Mouse (Mus musculus) brain, adult 2 months (tissue): ENCODE data around the gene Myo5a.
A peak's percentile ranks its signal among the peaks of the same experiment; 100 is the strongest.

Experiments
- DNase-seq: peaks from one replicate; pipeline ENCODE4 v3.0.0; 2011; ENCODE audit warnings: low read depth, low spot score

Gene Myo5a

GRCm38 (mm10) chr9:75070457-75071028 lies at the start of gene Myo5a:
Myo5a (plus strand) TSS chr9:75071015.
- no peak for DNase-seq

DNA sequence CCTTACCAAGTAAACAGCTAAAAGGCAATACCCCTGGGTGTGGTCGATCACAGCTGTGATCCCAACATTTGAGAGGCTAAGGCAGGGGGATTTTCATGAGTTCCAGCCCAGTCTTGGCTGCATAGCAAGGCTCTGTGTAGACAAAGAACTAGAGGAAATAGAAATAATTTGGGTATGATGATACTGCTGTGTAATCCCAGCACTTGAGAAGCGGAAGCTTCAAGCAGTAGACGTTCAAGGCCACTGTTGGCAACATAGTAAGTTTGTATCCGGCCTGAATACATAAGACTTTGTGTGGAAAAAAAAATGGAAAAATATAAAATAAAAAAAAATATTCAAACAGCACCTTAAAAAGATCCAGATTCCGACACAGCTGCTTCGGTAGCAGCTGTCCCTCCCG lies 48.3 kb upstream of the Myo5a start:
- no peak for DNase-seq

- DNase-seq: no peak
Measured at GRCm38 (mm10) chr9:75023150-75023894, 47.5 kb upstream of the Myo5a start.

- no peak for DNase-seq
Measured at GRCm38 (mm10) chr9:75024089-75024488, 46.7 kb upstream of the Myo5a start.

- peak; percentile 57 for DNase-seq
Measured at GRCm38 (mm10) chr9:75025689-75026088, 45.1 kb upstream of the Myo5a start.

DNA sequence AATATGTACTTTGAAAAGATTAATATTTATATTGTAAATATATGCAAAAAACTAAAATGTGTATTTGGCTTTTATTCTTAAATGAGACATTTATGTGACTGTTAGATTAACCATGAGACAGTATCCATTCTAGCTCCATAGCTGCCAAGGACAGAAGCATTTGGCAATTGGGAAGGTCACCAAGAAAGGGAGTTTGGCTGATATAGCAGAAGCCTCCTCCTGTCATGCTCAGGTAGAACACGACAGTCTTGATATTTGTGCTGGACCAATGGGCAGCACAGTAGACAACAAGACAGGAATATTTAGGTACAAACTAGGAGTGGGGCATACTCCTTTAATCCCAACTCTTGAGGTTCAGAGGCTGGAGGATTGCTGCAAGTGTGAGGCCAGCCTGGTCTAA lies 38.4 kb upstream of the Myo5a start:
- no peak for DNase-seq

- peak; percentile 48 for DNase-seq
Measured at GRCm38 (mm10) chr9:75033141-75033540, 37.7 kb upstream of the Myo5a start.

GRCm38 (mm10) chr9:75034691-75035090 lies 36.1 kb upstream of the Myo5a start:
- no peak for DNase-seq

GRCm38 (mm10) chr9:75035944-75036343 lies 34.9 kb upstream of the Myo5a start:
- no peak for DNase-seq

DNA sequence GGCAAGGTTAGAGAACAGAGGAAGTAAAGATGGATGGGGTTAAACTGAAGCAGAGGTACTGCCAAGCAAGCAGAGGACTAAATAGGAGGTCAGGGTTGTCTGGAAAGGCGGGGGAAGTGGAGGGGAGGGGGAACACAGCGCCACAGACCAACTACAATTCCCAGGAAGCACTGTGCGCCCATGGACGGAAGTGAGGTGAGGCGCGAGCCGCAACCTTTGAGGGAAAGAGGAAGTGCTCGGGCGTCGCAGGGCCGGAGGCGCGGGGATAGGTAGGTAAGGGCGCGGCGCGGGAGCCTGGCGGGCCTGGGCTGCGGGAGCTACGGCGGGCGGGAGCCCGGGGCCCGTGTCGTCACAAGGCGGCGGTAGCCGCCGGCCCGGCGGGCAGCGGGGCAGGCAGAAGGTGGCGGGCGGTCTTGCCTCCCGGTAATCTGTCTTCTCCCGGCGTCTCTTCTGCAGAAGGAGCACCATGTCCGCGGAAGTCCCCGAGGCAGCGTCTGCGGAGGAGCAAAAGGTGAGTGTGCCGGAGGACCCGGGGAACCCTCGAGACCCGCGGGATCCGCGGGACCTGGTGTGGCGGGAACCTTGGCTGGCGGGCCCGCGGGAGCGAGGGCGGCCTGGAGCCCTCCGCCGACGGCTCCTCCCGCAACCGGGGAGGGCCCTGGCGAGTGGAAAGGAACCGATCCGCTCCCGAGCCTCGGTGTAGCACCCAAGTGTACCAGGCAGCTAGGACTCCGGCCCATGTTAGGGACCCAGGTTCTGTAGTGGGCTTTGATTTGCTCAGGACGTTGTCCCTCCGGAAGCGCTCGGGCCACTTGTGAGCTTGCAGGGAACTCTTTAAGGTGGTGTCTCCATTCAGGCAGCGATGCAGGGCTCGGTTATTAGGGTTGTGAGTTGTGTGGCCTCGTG lies 33.1 kb upstream of the Myo5a start, which contains the start of gene Arpp19:
Gene Arpp19, plus strand, starts transcription at position 164 of the 906 bp plus-strand sequence.
- DNase-seq: peak; percentile 97

- no peak for DNase-seq
Measured at GRCm38 (mm10) chr9:75038357-75038688, 32.5 kb upstream of the Myo5a start.

DNA sequence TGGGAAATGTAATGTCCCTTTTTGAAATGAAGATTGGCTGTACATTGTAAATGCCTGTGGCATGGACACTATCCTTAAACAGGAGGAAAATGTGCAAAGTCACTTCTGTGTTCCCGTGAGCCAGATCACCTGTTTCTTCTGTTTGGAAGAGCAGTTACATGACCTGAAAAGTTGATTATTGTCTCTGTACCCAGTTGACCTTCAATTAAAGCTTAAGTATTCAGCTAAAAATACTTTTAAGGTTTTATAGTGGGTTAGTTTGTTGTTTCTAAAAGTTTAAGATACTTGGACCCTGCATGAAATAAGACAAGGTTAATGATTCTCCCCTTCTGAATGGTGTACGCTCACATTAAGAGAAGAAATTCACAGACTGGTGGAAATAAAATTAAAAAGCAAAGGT lies 30.2 kb upstream of the Myo5a start:
- no peak for DNase-seq

DNA sequence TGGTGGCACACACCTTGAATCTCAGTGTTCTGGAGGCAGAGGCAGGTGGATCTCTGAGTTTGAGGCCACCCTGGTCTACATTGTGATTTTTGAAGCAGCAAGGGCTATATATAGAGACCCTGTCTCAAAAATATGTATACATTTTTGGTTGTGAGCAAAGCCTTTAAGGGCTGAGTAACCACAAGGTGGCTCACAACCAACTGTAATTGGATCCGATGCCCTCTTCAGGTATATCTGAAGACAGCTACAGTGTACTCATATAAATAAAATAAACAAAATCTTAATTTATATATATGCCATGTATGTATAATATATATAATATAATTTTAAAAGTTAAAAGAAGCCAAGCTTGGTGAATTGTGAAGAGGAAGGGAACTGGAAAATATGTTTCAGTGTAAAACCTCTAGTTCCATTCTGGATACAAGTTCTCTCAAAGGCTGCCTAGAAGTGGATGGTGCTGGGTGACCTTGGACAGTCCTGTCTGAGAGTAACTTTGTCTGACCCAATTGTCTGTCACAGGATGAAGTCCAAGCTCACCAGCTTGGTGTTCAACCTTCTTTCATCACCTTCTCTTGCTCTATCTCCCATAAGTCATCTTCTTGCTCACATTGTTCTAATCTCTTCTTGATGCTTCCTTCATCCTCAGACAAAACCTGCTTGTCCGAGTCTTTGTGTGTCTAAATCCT lies 28.8 kb upstream of the Myo5a start:
- no peak for DNase-seq

GRCm38 (mm10) chr9:75043191-75043590 lies 27.6 kb upstream of the Myo5a start:
- no peak for DNase-seq

GRCm38 (mm10) chr9:75047079-75047478 lies 23.7 kb upstream of the Myo5a start:
- DNase-seq: no peak

- no peak for DNase-seq
Measured at GRCm38 (mm10) chr9:75049100-75049499, 21.7 kb upstream of the Myo5a start.

- peak; percentile 95 for DNase-seq
Measured at GRCm38 (mm10) chr9:75050003-75050402, 20.8 kb upstream of the Myo5a start.

GRCm38 (mm10) chr9:75051841-75052240 lies 19.0 kb upstream of the Myo5a start:
- DNase-seq: peak; percentile 80

GRCm38 (mm10) chr9:75055046-75055445 lies 15.8 kb upstream of the Myo5a start:
- no peak for DNase-seq

DNA sequence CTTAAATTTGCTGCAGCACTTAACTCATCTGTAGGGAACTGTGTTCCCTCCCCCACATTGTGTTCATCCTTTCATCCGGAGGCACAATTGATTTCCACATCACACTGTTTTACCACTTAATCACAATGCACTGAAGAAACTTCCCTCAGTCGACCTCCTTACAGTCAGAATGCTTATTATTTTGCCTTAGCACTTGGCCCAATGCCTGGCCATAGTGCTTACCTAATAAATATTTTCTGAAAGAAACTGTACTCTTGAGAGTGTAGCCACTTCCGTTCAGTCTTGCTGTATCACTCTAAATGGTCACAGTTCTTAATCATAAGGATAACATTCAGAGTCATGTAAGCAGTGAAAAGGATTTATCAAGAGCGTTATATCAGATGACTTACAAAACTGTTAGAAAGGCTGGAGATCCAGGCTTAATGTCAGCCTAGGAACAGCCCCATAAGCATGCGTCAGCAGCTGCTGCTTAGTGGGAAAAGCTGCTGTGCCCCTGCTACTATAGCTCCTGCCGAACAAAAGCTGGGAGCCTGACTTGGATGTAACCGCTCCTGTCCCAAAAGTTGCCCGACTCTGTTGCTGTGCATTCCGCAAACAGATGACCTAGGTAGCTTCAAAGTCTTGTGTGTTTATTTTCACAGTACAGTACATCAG lies 6.0 kb upstream of the Myo5a start:
- DNase-seq: no peak

- DNase-seq: peak; percentile 93
Measured at GRCm38 (mm10) chr9:75071029-75071705, 352 bp downstream of the Myo5a start.
